Mouse (Mus musculus): Measurements from ENCODE around the gene Cbx6. TPM values are rescaled to one million over a fixed set of nuclear protein-coding genes. Genes with fewer than 3 reads are reported as not detected.

Cbx6 gene
- polyA plus RNA-seq, 1 experiment from 2014 or later, result 25.4 TPM

DNA sequence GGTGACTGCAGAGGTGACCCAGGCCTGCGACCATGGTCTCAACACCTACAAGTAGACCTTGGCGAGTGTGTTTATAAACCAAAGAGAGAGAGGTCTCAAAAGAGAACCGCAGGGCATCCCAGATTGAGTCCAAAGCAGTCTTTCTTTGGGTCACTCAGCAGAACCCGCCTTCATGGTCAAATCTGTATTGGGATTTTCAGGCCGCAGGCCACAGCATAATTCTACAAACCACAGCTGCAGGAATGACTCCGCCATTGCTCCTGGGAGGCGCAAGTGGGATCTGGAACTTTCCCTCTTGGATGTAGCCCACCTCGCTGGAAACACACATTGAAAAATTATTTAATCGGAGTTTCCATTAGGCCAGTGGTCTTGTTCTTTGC is 383 bp upstream of the Cbx6 start:
- ATAC-seq (ENCODE audit: low read depth), result no peak
- Histone ChIP-seq H3K4me1 (ENCODE audit: control insufficient read depth, insufficient read depth, low read length) (peaks cover 29% of the 10 kb centered on the region), H3K9ac (replicated peaks; ENCODE audit: low read depth, low read length) (peak overlapping the region; percentile 63; the same call in 1 of the 2 replicates), H3K4me3 (ENCODE audit: low read depth, low read length) (peak overlapping the region; percentile 81), H3K4me2 (ENCODE audit: low read depth, low read length) (peak overlapping the region; percentile 61; the same call in 1 of the 2 replicates), H3K27me3 (ENCODE audit: control insufficient read depth, insufficient read depth, low read length) (no peaks in the 10 kb centered on the region), H3K36me3 (ENCODE audit: control insufficient read depth, insufficient read depth, low read length) (no peaks in the 10 kb centered on the region), H3K27ac (ENCODE audit: low read depth, low read length) (peak overlapping the region; percentile 96), H3K9me3 (ENCODE audit: control insufficient read depth, low read length) (no peaks in the 10 kb centered on the region)
- WGBS, result 52% methylated on average over 9 of the region's 9 CpGs

DNA sequence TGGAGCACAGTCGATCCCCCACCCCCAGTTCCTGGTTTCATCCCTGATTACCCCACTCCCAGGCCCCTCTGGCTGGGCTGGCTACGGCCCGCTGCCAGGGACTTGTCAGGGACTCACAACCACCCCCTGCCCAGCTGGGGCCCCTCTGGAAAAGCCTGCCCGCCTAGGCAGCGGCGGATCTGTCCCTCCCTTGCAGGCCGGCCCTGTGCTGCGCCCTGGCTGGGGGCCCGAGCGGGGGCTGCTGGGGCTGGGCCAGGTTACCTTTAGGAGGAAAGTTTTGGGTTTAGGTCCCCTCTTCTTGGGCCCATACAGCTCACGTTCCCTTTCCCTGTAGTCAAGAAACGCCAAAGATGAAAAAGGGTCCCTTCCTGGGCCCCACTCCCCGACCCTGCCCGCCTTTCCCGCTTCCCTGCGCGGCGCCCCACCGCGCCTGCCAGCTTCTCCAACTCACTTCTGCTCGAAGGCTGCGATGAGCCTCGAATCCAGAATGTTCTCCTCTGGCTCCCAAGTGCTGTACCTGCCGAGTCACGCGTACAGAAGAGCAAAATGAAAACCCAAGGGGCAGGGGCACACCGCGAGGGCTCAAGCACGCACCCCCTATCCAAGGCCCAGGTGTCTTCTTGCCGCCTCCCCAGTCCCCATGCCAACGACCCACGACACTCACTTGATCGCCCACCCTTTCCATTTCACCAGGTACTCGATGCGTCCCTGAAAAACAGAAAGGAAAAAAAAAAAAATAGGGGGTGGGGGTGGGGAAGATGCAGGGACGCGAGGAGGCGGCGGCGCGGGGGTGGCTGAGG is 1.0 kb downstream of the Cbx6 start:
- peak overlapping the region; percentile 81 for H3K4me3 ChIP-seq (ENCODE audit: low read depth, low read length)

DNA sequence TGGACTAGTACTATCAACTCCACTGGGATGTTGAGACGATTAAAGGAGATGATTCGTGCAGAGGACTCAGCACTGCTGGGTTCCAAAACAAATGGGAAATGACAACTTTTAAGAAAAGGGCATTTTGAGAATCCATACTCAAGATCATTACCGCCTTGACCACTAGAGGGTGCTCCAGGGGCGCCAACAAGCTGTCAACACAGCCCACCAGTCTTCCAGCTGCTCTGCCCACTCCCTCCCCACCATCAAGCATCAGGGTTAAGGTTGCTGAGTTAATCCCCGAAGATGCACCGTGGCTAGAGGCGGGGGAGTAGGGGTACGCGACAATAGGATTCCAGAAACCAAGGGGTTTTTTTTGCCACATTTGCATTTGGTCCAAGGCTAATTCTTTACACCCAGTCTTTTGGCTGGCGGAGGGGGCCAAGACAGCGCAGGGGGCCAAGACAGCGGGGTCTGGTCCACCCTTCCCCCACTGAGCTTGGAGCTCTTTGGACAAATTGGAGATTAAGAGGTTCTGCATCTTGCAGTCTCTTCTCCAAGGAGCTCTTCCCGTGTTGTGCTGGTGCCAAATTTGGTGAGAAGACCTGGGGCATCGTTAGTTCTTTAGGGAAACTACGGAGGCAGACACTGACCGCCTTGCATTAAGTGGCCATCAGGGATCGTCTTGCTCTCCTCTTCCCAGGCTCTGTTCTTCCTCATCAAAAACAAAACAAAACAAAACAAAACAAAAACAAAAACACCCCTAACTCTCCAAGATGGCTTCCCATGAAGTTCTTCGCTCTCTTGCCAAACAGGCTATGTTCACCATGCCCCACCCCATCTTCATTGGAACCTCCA is 2.2 kb downstream of the Cbx6 start:
- no peak; the same call in 1 of the 2 replicates for ATAC-seq (ENCODE audit: low read depth)
- Histone ChIP-seq H3K27me3 (ENCODE audit: control insufficient read depth, insufficient read depth, low read length) (no peaks in the 10 kb centered on the region), H3K27ac (ENCODE audit: low read depth, low read length) (peak overlapping the region; percentile 96), H3K9ac (replicated peaks; ENCODE audit: low read depth, low read length) (peak overlapping the region; percentile 90), H3K4me1 (ENCODE audit: control insufficient read depth, insufficient read depth, low read length) (peaks cover 52% of the 10 kb centered on the region), H3K4me2 (ENCODE audit: low read depth, low read length) (peak overlapping the region; percentile 96), H3K9me3 (ENCODE audit: control insufficient read depth, low read length) (no peaks in the 10 kb centered on the region), H3K4me3 (ENCODE audit: low read depth, low read length) (peak overlapping the region; percentile 81), H3K36me3 (ENCODE audit: control insufficient read depth, insufficient read depth, low read length) (peaks cover 11% of the 10 kb centered on the region)
- 27% methylated on average over 18 of the region's 18 CpGs for WGBS

More for the DNA sequence above, 1.0 kb downstream of the Cbx6 start:
- Histone ChIP-seq H3K9ac (replicated peaks; ENCODE audit: low read depth, low read length) (peak overlapping the region; percentile 90), H3K27me3 (ENCODE audit: control insufficient read depth, insufficient read depth, low read length) (no peaks in the 10 kb centered on the region), H3K4me1 (ENCODE audit: control insufficient read depth, insufficient read depth, low read length) (peaks cover 40% of the 10 kb centered on the region), H3K27ac (ENCODE audit: low read depth, low read length) (peak overlapping the region; percentile 96), H3K4me2 (ENCODE audit: low read depth, low read length) (peak overlapping the region; percentile 96), H3K36me3 (ENCODE audit: control insufficient read depth, insufficient read depth, low read length) (peaks cover 5% of the 10 kb centered on the region; the same call in 1 of the 2 replicates), H3K9me3 (ENCODE audit: control insufficient read depth, low read length) (no peaks in the 10 kb centered on the region)
- peak; percentile 16 for ATAC-seq (ENCODE audit: low read depth)
- WGBS, result under 1% methylated on average over 41 of the region's 41 CpGs

DNA sequence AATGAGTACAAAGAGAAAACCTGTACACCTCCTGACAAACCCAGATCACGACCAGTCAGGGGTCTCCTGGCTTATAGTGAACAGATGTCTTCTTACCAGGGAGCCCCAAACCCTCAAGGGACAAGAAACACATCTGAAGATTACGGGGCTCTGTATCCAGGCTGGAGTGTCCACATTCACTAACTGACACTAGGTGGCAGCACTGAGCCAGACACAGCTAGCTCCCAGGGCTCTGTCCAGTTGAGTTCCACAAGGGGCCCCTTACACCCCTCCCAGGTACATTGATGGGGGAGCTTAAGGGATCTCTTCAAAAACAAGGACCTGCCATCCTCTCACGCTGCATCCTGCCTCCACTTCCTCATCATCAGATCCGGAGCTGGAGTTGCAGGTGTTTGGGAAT is 4.1 kb downstream of the Cbx6 start:
- H3K27ac ChIP-seq (ENCODE audit: low read depth, low read length), result no peak overlapping the region
- H3K9ac ChIP-seq (replicated peaks; ENCODE audit: low read depth, low read length), result no peak overlapping the region
- peaks cover 61% of the 10 kb centered on the region for H3K4me1 ChIP-seq (ENCODE audit: control insufficient read depth, insufficient read depth, low read length)
- H3K36me3 ChIP-seq (ENCODE audit: control insufficient read depth, insufficient read depth, low read length), result peaks cover 11% of the 10 kb centered on the region
- H3K4me3 ChIP-seq (ENCODE audit: low read depth, low read length), result no peak overlapping the region
- no peaks in the 10 kb centered on the region for H3K9me3 ChIP-seq (ENCODE audit: control insufficient read depth, low read length)
- no peaks in the 10 kb centered on the region for H3K27me3 ChIP-seq (ENCODE audit: control insufficient read depth, insufficient read depth, low read length)
- H3K4me2 ChIP-seq (ENCODE audit: low read depth, low read length), result no peak overlapping the region
- WGBS, result 9% methylated on average over 4 of the region's 4 CpGs
- ATAC-seq (ENCODE audit: low read depth), result no peak

DNA sequence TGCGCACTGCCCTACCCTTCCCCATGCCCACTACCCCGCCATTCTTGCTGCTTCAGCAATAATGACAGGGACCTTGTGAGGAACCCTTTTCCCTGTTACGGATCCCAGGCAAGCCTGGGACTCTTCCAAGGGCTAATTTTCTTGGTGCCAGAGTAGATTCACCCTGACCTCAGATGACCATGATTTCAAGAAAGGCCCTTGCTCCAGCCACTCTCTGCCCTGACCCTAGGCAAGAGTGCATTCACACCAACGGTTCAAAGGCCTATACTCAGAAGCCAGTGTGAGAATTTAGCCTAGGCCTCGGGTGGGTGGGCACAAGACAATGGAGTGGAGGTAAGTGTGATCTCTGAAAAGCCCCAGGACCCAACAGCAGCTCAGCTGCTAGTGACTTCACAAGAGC is 5.1 kb downstream of the Cbx6 start:
- 62% methylated on average over 5 of the region's 5 CpGs for WGBS
- H3K4me3 ChIP-seq (ENCODE audit: low read depth, low read length), result no peak overlapping the region
- no peak overlapping the region for H3K27ac ChIP-seq (ENCODE audit: low read depth, low read length)
- ATAC-seq (ENCODE audit: low read depth), result no peak
- H3K4me1 ChIP-seq (ENCODE audit: control insufficient read depth, insufficient read depth, low read length), result peaks cover 55% of the 10 kb centered on the region
- peaks cover 11% of the 10 kb centered on the region for H3K36me3 ChIP-seq (ENCODE audit: control insufficient read depth, insufficient read depth, low read length)
- no peak overlapping the region for H3K4me2 ChIP-seq (ENCODE audit: low read depth, low read length)
- no peaks in the 10 kb centered on the region for H3K9me3 ChIP-seq (ENCODE audit: control insufficient read depth, low read length)
- H3K9ac ChIP-seq (replicated peaks; ENCODE audit: low read depth, low read length), result no peak overlapping the region; the same call in 1 of the 2 replicates
- H3K27me3 ChIP-seq (ENCODE audit: control insufficient read depth, insufficient read depth, low read length), result no peaks in the 10 kb centered on the region

DNA sequence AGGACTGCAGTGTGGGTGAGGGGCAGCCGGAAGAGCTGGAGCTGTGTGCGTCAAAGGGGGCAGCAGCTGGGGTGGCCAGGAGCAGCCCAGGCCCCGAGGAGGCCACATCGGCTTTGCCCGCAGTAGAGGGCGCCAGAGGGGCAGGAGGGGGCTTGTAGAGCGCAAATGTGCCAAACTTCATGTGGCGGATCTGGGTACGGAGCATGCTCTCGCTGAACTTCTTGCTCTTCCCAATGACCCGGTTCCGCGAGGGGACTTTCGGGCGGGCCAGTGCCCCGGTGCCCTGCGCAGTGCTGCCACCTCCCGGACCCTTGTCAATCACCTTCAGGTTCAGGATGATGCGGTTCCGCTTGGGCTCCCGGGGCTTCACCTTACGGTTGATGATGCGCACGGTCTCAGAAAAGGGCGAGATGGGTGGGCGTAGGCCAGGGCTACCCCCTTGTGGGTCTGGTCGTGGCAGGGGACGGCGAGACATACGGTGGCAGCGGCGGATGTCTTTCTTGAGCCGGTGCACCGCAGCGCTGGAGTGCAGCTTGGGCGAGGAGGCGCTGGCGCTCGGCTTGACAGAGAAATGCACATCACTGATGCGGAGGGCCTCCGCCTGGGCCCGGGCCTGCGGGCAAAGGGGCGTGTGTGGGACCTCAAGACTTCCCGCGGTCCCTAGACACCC is 6.0 kb downstream of the Cbx6 start:
- H3K9me3 ChIP-seq (ENCODE audit: control insufficient read depth, low read length), result no peaks in the 10 kb centered on the region
- H3K27ac ChIP-seq (ENCODE audit: low read depth, low read length), result no peak overlapping the region
- peak overlapping the region; percentile 32; the same call in 1 of the 2 replicates for H3K4me2 ChIP-seq (ENCODE audit: low read depth, low read length)
- WGBS, result 59% methylated on average over 46 of the region's 46 CpGs
- no peaks in the 10 kb centered on the region for H3K27me3 ChIP-seq (ENCODE audit: control insufficient read depth, insufficient read depth, low read length)
- H3K4me1 ChIP-seq (ENCODE audit: control insufficient read depth, insufficient read depth, low read length), result peaks cover 55% of the 10 kb centered on the region
- ATAC-seq (ENCODE audit: low read depth), result no peak
- no peak overlapping the region for H3K9ac ChIP-seq (replicated peaks; ENCODE audit: low read depth, low read length)
- H3K4me3 ChIP-seq (ENCODE audit: low read depth, low read length), result no peak overlapping the region; the same call in 1 of the 2 replicates
- H3K36me3 ChIP-seq (ENCODE audit: control insufficient read depth, insufficient read depth, low read length), result peaks cover 11% of the 10 kb centered on the region

DNA sequence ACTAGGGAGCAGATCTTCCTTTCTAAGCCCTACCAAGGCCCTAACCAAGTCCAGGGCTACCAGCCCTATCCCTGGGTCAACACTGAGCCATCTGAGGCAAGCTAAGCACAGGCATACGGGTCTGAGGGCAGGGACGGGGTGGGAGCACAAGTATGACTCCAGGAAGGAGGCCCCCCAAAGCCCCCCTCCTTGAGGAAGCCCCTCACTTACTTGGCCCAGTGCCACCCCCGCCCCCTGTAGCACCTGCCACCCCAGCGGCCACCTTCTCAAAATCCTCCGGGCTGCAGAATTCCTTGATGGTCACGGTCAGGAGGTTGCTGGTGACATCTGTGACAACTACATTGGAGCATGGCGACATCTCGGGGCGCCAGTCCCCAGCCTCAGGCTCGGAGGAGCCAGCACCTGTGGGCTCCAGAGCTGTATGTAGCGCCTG is 6.7 kb downstream of the Cbx6 start:
- no peak overlapping the region for H3K4me2 ChIP-seq (ENCODE audit: low read depth, low read length)
- H3K9ac ChIP-seq (replicated peaks; ENCODE audit: low read depth, low read length), result no peak overlapping the region
- peaks cover 15% of the 10 kb centered on the region for H3K36me3 ChIP-seq (ENCODE audit: control insufficient read depth, insufficient read depth, low read length)
- H3K27me3 ChIP-seq (ENCODE audit: control insufficient read depth, insufficient read depth, low read length), result no peaks in the 10 kb centered on the region
- H3K4me3 ChIP-seq (ENCODE audit: low read depth, low read length), result no peak overlapping the region
- 77% methylated on average over 11 of the region's 11 CpGs for WGBS
- ATAC-seq (ENCODE audit: low read depth), result no peak
- H3K9me3 ChIP-seq (ENCODE audit: control insufficient read depth, low read length), result no peaks in the 10 kb centered on the region
- H3K27ac ChIP-seq (ENCODE audit: low read depth, low read length), result no peak overlapping the region
- peaks cover 53% of the 10 kb centered on the region for H3K4me1 ChIP-seq (ENCODE audit: control insufficient read depth, insufficient read depth, low read length)

DNA sequence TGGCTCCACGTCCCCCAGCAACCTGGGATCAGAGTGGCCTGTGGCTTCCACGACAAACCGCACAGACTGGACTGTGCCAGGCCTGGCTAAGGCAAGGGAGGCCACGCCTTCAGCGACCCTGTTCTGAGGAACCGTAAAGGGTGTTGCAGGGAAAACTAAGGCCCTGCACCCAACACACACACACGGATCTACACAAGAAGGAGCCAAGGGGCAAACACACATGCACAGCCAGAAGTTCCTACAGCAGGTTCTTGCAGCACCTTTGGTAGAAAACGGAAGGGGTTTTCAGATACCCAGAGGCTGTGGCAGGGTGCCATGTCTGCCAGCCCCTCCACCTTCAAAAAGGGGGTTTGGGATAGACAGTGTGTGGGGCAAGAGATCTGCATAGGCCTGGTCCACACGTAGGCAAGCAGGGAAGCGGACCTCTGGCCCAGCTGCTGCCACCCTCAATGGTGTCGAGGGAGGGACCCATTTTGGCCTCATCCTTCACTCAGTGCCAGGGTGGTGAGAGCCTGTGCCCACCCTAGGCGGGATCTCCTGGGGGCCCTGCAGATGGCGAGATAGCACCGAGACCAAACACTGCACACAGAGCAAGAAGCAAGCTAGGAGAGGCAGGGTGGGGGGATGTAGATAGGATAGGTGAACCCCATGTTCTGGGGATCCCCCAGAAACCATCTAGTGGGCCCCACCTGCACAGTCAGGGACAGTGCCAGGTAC is 7.3 kb downstream of the Cbx6 start:
- Histone ChIP-seq H3K36me3 (ENCODE audit: control insufficient read depth, insufficient read depth, low read length) (peaks cover 15% of the 10 kb centered on the region), H3K4me2 (ENCODE audit: low read depth, low read length) (no peak overlapping the region), H3K4me1 (ENCODE audit: control insufficient read depth, insufficient read depth, low read length) (peaks cover 47% of the 10 kb centered on the region), H3K9ac (replicated peaks; ENCODE audit: low read depth, low read length) (no peak overlapping the region), H3K4me3 (ENCODE audit: low read depth, low read length) (no peak overlapping the region), H3K9me3 (ENCODE audit: control insufficient read depth, low read length) (no peaks in the 10 kb centered on the region), H3K27ac (ENCODE audit: low read depth, low read length) (0 out of 2 replicates have a peak overlapping the region, but pooled peaks have one; percentile 39), H3K27me3 (ENCODE audit: control insufficient read depth, insufficient read depth, low read length) (no peaks in the 10 kb centered on the region)
- 92% methylated on average over 14 of the region's 14 CpGs for WGBS
- ATAC-seq (ENCODE audit: low read depth), result no peak

All from neural tube, embryonic 14.5 days (tissue).